Mouse (Mus musculus) midbrain, embryonic 14.5 days (tissue): ENCODE measurements at regions not wholly inside any gene's neighbourhood (a gene's known extent, or its start where the extent isn't known, plus 50 kb on each side); places are given as distances from the start of the nearest gene placed in this dataset.

ENCODE experiments used
- ATAC-seq: fragments of 200-750 bp; cut with Nextera tagmentation; 2 replicates; pipeline ENCODE4 v1.8.0; 2017; ENCODE audit warnings: moderate number of reproducible peaks, moderate library complexity; ENCODE audit not compliant: low FRiP score, low TSS enrichment
- DNase-seq: peaks from one replicate; pipeline ENCODE4 v3.0.0-alpha.2; 2015
- H3K27ac ChIP-seq: fragments of 300-500 bp; sonication (generic); replicated peaks from 2 replicates; pipeline ENCODE4 v1.5.1; 2014; ENCODE audit warnings: mild to moderate bottlenecking, low read depth, low read length, moderate library complexity
- H3K27me3 ChIP-seq: fragments of 300-500 bp; sonication (generic); 2 replicates; pipeline ENCODE4 v1.6.1; 2014; ENCODE audit warnings: low read length, control low read depth, mixed read lengths; ENCODE audit not compliant: control insufficient read depth, insufficient read depth
- H3K36me3 ChIP-seq: fragments of 300-500 bp; sonication (generic); 2 replicates; pipeline ENCODE4 v1.6.1; 2014; ENCODE audit warnings: low read length, control low read depth; ENCODE audit not compliant: control insufficient read depth, insufficient read depth
- H3K4me1 ChIP-seq: fragments of 300-500 bp; sonication (generic); 2 replicates; pipeline ENCODE4 v1.6.1; 2014; ENCODE audit warnings: mild to moderate bottlenecking, antibody characterized with exemption, low read length, control low read depth; ENCODE audit not compliant: control insufficient read depth, insufficient read depth
- H3K4me2 ChIP-seq: fragments of 300-500 bp; sonication (generic); 2 replicates; pipeline ENCODE4 v1.6.1; 2014; ENCODE audit warnings: mild to moderate bottlenecking, low read length, moderate library complexity
- H3K4me3 ChIP-seq: fragments of 300-500 bp; sonication (generic); replicated peaks from 2 replicates; pipeline ENCODE4 v1.5.1; 2014; ENCODE audit warnings: low read depth, low read length
- H3K9ac ChIP-seq: fragments of 300-500 bp; sonication (generic); replicated peaks from 2 replicates; pipeline ENCODE4 v1.6.1; 2014; ENCODE audit warnings: mild to moderate bottlenecking, low read length, moderate library complexity
- H3K9me3 ChIP-seq: fragments of 300-500 bp; sonication (generic); 2 replicates; pipeline ENCODE4 v1.6.1; 2016; ENCODE audit warnings: low read length, control low read depth, mixed read lengths; ENCODE audit not compliant: control insufficient read depth
- WGBS: fragments of 180-500 bp; shearing (Covaris S2); extraction: QIAGEN DNeasy Blood & Tissue Kit; methylation state at CpG from one replicate; pipeline ENCODE4 v1.1.7; 2014; 5-methylcytosine and 5-hydroxymethylcytosine counted together

DNA sequence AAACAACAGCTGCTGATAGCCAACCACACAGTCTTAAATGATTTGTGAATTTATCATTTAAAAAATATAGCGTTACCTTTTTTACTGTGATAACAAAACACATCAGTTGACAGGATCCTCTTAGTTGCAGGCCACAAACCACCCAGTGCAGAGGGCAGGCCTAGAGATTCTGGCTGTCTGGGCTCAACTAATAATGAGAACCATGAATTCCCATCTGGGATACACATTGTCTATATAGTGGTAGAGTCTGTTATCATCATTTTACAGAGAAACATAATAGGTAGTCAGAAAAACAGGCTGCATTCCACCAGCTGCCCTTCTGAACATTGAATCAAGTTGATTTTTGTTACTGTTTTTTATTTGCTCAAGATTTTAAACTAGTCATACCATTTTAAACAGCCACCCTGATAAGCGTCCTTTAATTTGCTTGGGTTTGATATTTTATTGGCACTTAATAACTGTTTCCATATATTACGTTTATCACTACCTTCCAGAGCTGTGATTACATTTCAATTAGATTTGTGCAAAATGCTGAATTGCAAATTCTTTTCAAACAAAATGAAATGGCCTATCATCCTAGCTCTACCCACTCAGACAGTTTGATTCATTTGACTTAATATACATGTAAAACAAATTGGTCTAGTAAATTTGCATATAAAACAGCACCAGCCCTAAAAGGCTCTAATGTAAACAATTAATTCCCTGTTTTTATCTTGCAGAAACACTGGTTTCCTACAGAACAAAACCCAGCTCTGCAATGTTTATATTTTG lies 144.2 kb upstream of the Adam34 start:
- Histone ChIP-seq H3K36me3 (no peaks in the 10 kb centered on the region), H3K9me3 (no peaks in the 10 kb centered on the region), H3K27ac (0 out of 2 replicates have a peak overlapping the region, but pooled peaks have one; percentile 37), H3K4me3 (no peak overlapping the region), H3K9ac (no peak overlapping the region), H3K4me1 (no peaks in the 10 kb centered on the region), H3K27me3 (no peaks in the 10 kb centered on the region), H3K4me2 (no peak overlapping the region)
- 75% methylated on average over 3 of the region's 3 CpGs for WGBS
- ATAC-seq (peak; percentile 57; the same call in 1 of the 2 replicates), DNase-seq (peak; percentile 38)
